8 mouse cellular contexts compared by ENCODE assay signal in genomic region chr4:148704756-148705155, GRCm38 (mm10).
DNase-seq lines count a peak whose midpoint lies in the region; ATAC-seq and TF ChIP-seq lines count a peak whose summit lies in the region.

No protein-coding gene starts in this region.

- TF ChIP-seq POLR2A in lung, adult 2 months (IDR thresholded peaks at IDR 0.05; ENCODE audit: borderline replicate concordance, extremely low read depth, low read depth, low read length), result no peak

- no peak overlapping the region for H3K4me2 ChIP-seq in midbrain, embryonic 16.5 days (ENCODE audit: low read length)

- peak; percentile 28 to 51 for DNase-seq in adrenal gland, adult 18-20 months (ENCODE audit: low spot score in 2 of 2)
- DNase-seq in adrenal gland, adult 8-10 months, result no peak
- peak; percentile 54 for DNase-seq in midbrain, embryonic 10.5 days (ENCODE audit: low spot score)
- peak; percentile 19 to 28 for DNase-seq in cerebellum, postnatal 36 days
- DNase-seq in lung, adult 2 months, result peak; percentile 48
- DNase-seq in right cerebral cortex, postnatal 4 days, result peak; percentile 23

- no peaks in the 10 kb centered on the region for H3K36me3 ChIP-seq in midbrain, embryonic 10.5 days
- H3K36me3 ChIP-seq in midbrain, embryonic 16.5 days (ENCODE audit: control insufficient read depth, insufficient read depth, low read length), result no peaks in the 10 kb centered on the region

- no peaks in the 10 kb centered on the region for H3K9me3 ChIP-seq in midbrain, embryonic 10.5 days (replicated peaks)
- H3K9me3 ChIP-seq in midbrain, embryonic 16.5 days (replicated peaks; ENCODE audit: control insufficient read depth, low read length, poor library complexity, severe bottlenecking), result no peaks in the 10 kb centered on the region

- no peak for ATAC-seq in midbrain, embryonic 16.5 days
- ATAC-seq in hematopoietic stem cell, adult 5-6 weeks (replicated peaks in 1 of 2; ENCODE audit: insufficient read depth in 1 of 2, low FRiP score in 2 of 2, low TSS enrichment in 1 of 2, low read depth in 1 of 2, poor library complexity in 2 of 2, severe bottlenecking in 2 of 2), result peak; percentile 71 to 73; a peak in 3 of 4 replicates

- no peak overlapping the region for H3K27ac ChIP-seq in midbrain, embryonic 10.5 days (replicated peaks)
- H3K27ac ChIP-seq in midbrain, embryonic 16.5 days (ENCODE audit: low read length), result no peak overlapping the region

- H3K4me3 ChIP-seq in midbrain, embryonic 10.5 days, result no peak overlapping the region
- no peak overlapping the region for H3K4me3 ChIP-seq in midbrain, embryonic 16.5 days (ENCODE audit: low read depth, low read length)
- H3K4me3 ChIP-seq in lung, adult 2 months (replicated peaks; ENCODE audit: extremely low read depth, low read depth, low read length), result no peak overlapping the region

- H3K27me3 ChIP-seq in midbrain, embryonic 10.5 days (ENCODE audit: low read depth, poor library complexity, severe bottlenecking), result peaks cover 73% of the 10 kb centered on the region
- H3K27me3 ChIP-seq in midbrain, embryonic 16.5 days (ENCODE audit: control insufficient read depth, insufficient read depth, low read depth, low read length), result no peaks in the 10 kb centered on the region; the same call in 1 of the 2 replicates

- peak; percentile 86 for TF ChIP-seq CTCF in lung, adult 2 months (IDR thresholded peaks at IDR 0.05; ENCODE audit: insufficient read depth, low read length)

- 39% methylated on average over 3 of the region's 3 CpGs for WGBS in midbrain, embryonic 10.5 days
- 42% methylated on average over 3 of the region's 3 CpGs for WGBS in midbrain, embryonic 16.5 days
- 45% methylated on average over 3 of the region's 3 CpGs for WGBS in lung, adult 2 months

- peaks cover 48% of the 10 kb centered on the region for H3K4me1 ChIP-seq in midbrain, embryonic 10.5 days
- peaks cover 3% of the 10 kb centered on the region; the same call in 1 of the 2 replicates for H3K4me1 ChIP-seq in midbrain, embryonic 16.5 days (ENCODE audit: control insufficient read depth, insufficient read depth, low read length)
- H3K4me1 ChIP-seq in lung, adult 2 months (ENCODE audit: control insufficient read depth, insufficient read depth, low read length), result no peaks in the 10 kb centered on the region

- no peak overlapping the region for H3K9ac ChIP-seq in midbrain, embryonic 16.5 days (ENCODE audit: low read depth, low read length)
